Mouse (Mus musculus): ENCODE measurements around the gene Irf3. TPM values are rescaled to one million over a fixed set of nuclear protein-coding genes. Genes with fewer than 3 reads are reported as not detected.

Gene Irf3
- polyA plus RNA-seq, 1 experiment, result 277 TPM

GRCm38 (mm10) chr7:45033722-45034359 is 36.4 kb downstream of the Irf3 start:
- H3K4me1 ChIP-seq (replicated peaks; ENCODE audit: control insufficient read depth, insufficient read depth, low read length), result no peaks in the 10 kb centered on the region
- H3K4me3 ChIP-seq (ENCODE audit: control insufficient read depth, insufficient read depth, low read length), result no peak overlapping the region
- no peak for DNase-seq
- peaks cover 72% of the 10 kb centered on the region for H3K36me3 ChIP-seq (ENCODE audit: control insufficient read depth, insufficient read depth, low read length)
- H3K27me3 ChIP-seq (ENCODE audit: control insufficient read depth, insufficient read depth, low read length), result no peaks in the 10 kb centered on the region
- TF ChIP-seq POLR2A (IDR thresholded peaks at IDR 0.05; ENCODE audit: control insufficient read depth, extremely low read depth, insufficient read depth, low read length, poor library complexity) (no peak), CTCF (IDR thresholded peaks at IDR 0.05; ENCODE audit: borderline replicate concordance, control insufficient read depth, extremely low read depth, insufficient read depth, low read length, poor library complexity) (no peak)
- no peak overlapping the region for H3K27ac ChIP-seq (ENCODE audit: control insufficient read depth, insufficient read depth, low read length)
- 96% methylated on average over 19 of the region's 19 CpGs for WGBS

DNA sequence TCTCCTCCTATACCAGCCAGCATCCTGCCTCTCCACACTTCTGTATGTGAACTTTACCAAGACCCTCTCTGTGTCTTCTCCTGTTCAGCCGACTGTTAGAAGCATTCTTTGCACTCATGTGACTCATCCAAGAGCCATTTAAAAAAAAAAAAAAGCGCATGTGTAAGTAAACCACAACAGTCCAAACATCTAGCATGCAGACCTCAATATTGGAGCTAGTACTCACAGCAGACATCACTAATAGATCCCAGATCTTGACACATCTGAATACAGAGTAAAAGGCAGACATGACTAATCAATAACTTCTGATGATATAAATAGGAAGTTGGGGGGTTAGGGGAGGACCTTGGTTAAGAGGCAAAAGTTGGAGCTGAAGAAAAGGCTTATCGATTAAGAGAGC is 38.2 kb downstream of the Irf3 start:
- TF ChIP-seq CTCF (IDR thresholded peaks at IDR 0.05; ENCODE audit: borderline replicate concordance, control insufficient read depth, extremely low read depth, insufficient read depth, low read length, poor library complexity) (no peak), POLR2A (IDR thresholded peaks at IDR 0.05; ENCODE audit: control insufficient read depth, extremely low read depth, insufficient read depth, low read length, poor library complexity) (no peak)
- no peak overlapping the region for H3K4me3 ChIP-seq (ENCODE audit: control insufficient read depth, insufficient read depth, low read length)
- no peaks in the 10 kb centered on the region for H3K4me1 ChIP-seq (replicated peaks; ENCODE audit: control insufficient read depth, insufficient read depth, low read length)
- H3K36me3 ChIP-seq (ENCODE audit: control insufficient read depth, insufficient read depth, low read length), result peaks cover 62% of the 10 kb centered on the region
- no peak overlapping the region for H3K27ac ChIP-seq (ENCODE audit: control insufficient read depth, insufficient read depth, low read length)
- H3K27me3 ChIP-seq (ENCODE audit: control insufficient read depth, insufficient read depth, low read length), result no peaks in the 10 kb centered on the region
- DNase-seq, result no peak
- WGBS, result 88% methylated on average over 3 of the region's 3 CpGs

DNA sequence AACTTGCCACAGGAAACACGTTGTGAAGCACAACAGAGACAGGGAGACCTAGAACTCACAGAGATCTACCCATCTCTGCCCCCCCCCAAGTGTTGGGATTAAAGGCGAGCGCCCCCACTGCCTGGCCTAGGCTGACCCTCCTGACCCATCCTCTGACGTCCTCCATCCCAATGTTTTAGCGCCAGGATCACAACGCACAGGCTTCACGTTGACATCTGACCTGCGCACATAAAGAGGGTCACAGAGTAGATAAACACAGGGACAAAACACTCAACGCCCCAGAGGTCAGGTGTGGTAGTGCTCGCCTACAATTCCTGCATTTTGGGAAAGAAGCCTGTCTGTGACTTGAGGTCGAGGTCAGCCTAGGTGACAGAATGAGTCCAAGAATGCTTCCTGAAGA is 39.3 kb downstream of the Irf3 start:
- no peaks in the 10 kb centered on the region for H3K4me1 ChIP-seq (replicated peaks; ENCODE audit: control insufficient read depth, insufficient read depth, low read length)
- peaks cover 67% of the 10 kb centered on the region for H3K36me3 ChIP-seq (ENCODE audit: control insufficient read depth, insufficient read depth, low read length)
- TF ChIP-seq CTCF (IDR thresholded peaks at IDR 0.05; ENCODE audit: borderline replicate concordance, control insufficient read depth, extremely low read depth, insufficient read depth, low read length, poor library complexity), result no peak
- H3K27ac ChIP-seq (ENCODE audit: control insufficient read depth, insufficient read depth, low read length), result no peak overlapping the region
- WGBS, result 97% methylated on average over 11 of the region's 11 CpGs
- no peak overlapping the region for H3K4me3 ChIP-seq (ENCODE audit: control insufficient read depth, insufficient read depth, low read length)
- no peak for DNase-seq
- H3K27me3 ChIP-seq (ENCODE audit: control insufficient read depth, insufficient read depth, low read length), result no peaks in the 10 kb centered on the region

GRCm38 (mm10) chr7:45037720-45038361 is 40.4 kb downstream of the Irf3 start:
- no peaks in the 10 kb centered on the region for H3K27me3 ChIP-seq (ENCODE audit: control insufficient read depth, insufficient read depth, low read length)
- H3K27ac ChIP-seq (ENCODE audit: control insufficient read depth, insufficient read depth, low read length), result no peak overlapping the region
- peaks cover 68% of the 10 kb centered on the region for H3K36me3 ChIP-seq (ENCODE audit: control insufficient read depth, insufficient read depth, low read length)
- H3K4me3 ChIP-seq (ENCODE audit: control insufficient read depth, insufficient read depth, low read length), result no peak overlapping the region
- no peaks in the 10 kb centered on the region for H3K4me1 ChIP-seq (replicated peaks; ENCODE audit: control insufficient read depth, insufficient read depth, low read length)
- TF ChIP-seq POLR2A (IDR thresholded peaks at IDR 0.05; ENCODE audit: control insufficient read depth, extremely low read depth, insufficient read depth, low read length, poor library complexity) (no peak), CTCF (IDR thresholded peaks at IDR 0.05; ENCODE audit: borderline replicate concordance, control insufficient read depth, extremely low read depth, insufficient read depth, low read length, poor library complexity) (peak; percentile 84; the same call in 1 of the 2 replicates)
- 62% methylated on average over 7 of the region's 7 CpGs for WGBS
- DNase-seq, result peak; percentile 80

GRCm38 (mm10) chr7:45038411-45038810 is 41.0 kb downstream of the Irf3 start:
- WGBS, result 97% methylated on average over 9 of the region's 9 CpGs
- Histone ChIP-seq H3K36me3 (ENCODE audit: control insufficient read depth, insufficient read depth, low read length) (peaks cover 68% of the 10 kb centered on the region), H3K27me3 (ENCODE audit: control insufficient read depth, insufficient read depth, low read length) (no peaks in the 10 kb centered on the region), H3K4me3 (ENCODE audit: control insufficient read depth, insufficient read depth, low read length) (no peak overlapping the region), H3K27ac (ENCODE audit: control insufficient read depth, insufficient read depth, low read length) (no peak overlapping the region), H3K4me1 (replicated peaks; ENCODE audit: control insufficient read depth, insufficient read depth, low read length) (no peaks in the 10 kb centered on the region)
- no peak for DNase-seq
- TF ChIP-seq CTCF (IDR thresholded peaks at IDR 0.05; ENCODE audit: borderline replicate concordance, control insufficient read depth, extremely low read depth, insufficient read depth, low read length, poor library complexity), result no peak
- no peak for TF ChIP-seq POLR2A (IDR thresholded peaks at IDR 0.05; ENCODE audit: control insufficient read depth, extremely low read depth, insufficient read depth, low read length, poor library complexity)

DNA sequence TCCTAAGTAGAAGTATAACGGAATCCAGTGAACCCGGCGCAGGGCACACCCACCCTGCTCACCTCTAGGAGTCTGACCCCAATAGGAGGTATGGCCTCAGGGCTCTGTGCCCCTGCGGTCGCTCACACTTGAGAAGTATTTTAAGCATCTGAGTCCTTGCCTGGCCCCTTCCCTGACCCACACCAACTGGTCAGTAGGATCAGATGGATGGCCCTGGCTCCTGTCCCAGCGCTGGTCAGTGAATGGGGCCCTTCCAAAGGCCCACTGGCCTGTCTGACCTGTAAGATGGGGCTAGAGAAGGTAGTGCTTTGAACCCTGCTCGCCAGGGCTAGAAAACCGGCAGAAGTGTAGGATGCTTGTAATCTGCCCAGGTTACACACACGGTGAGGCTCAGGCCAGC is 43.4 kb downstream of the Irf3 start:
- Histone ChIP-seq H3K27ac (ENCODE audit: control insufficient read depth, insufficient read depth, low read length) (no peak overlapping the region), H3K4me3 (ENCODE audit: control insufficient read depth, insufficient read depth, low read length) (no peak overlapping the region), H3K27me3 (ENCODE audit: control insufficient read depth, insufficient read depth, low read length) (no peaks in the 10 kb centered on the region), H3K36me3 (ENCODE audit: control insufficient read depth, insufficient read depth, low read length) (peaks cover 68% of the 10 kb centered on the region), H3K4me1 (replicated peaks; ENCODE audit: control insufficient read depth, insufficient read depth, low read length) (no peaks in the 10 kb centered on the region)
- DNase-seq, result no peak
- TF ChIP-seq CTCF (IDR thresholded peaks at IDR 0.05; ENCODE audit: borderline replicate concordance, control insufficient read depth, extremely low read depth, insufficient read depth, low read length, poor library complexity) (no peak), POLR2A (IDR thresholded peaks at IDR 0.05; ENCODE audit: control insufficient read depth, extremely low read depth, insufficient read depth, low read length, poor library complexity) (no peak)
- 96% methylated on average over 9 of the region's 9 CpGs for WGBS

Data from thymus, adult 2 months (tissue).